Mouse (Mus musculus) liver, postnatal 0 days (tissue): ENCODE measurements at regions not wholly inside any gene's neighbourhood (a gene's known extent, or its start where the extent isn't known, plus 50 kb on each side); places are given as distances from the start of the nearest gene placed in this dataset.
A peak's percentile ranks its signal among the peaks of the same experiment; 100 is the strongest.

ENCODE experiments used
- ATAC-seq: fragments of 200-750 bp; cut with Nextera tagmentation; 2 replicates; pipeline ENCODE4 v1.8.0; 2017; ENCODE audit warnings: mild to moderate bottlenecking, moderate library complexity
- DNase-seq: peaks from one replicate; pipeline ENCODE4 v3.0.0-alpha.2; 2016
- H3K27ac ChIP-seq: fragments of 300-500 bp; sonication (generic); 2 replicates; pipeline ENCODE4 v1.5.1; 2014; ENCODE audit warnings: antibody characterized with exemption, moderate library complexity, mild to moderate bottlenecking, low read depth
- H3K27me3 ChIP-seq: fragments of 300-500 bp; sonication (generic); 2 replicates; pipeline ENCODE4 v1.6.1; 2014; ENCODE audit warnings: low read length, control low read depth, mixed read lengths; ENCODE audit not compliant: insufficient read depth
- H3K36me3 ChIP-seq: fragments of 300-500 bp; sonication (generic); replicated peaks from 2 replicates; pipeline ENCODE4 v1.6.1; 2014; ENCODE audit warnings: mild to moderate bottlenecking, control low read depth, low read length, moderate library complexity, mixed read lengths; ENCODE audit not compliant: insufficient read depth
- H3K4me1 ChIP-seq: fragments of 300-500 bp; sonication (generic); 2 replicates; pipeline ENCODE4 v1.6.1; 2014; ENCODE audit warnings: antibody characterized with exemption, mild to moderate bottlenecking, control low read depth; ENCODE audit not compliant: insufficient read depth
- H3K4me2 ChIP-seq: fragments of 300-500 bp; sonication (generic); 2 replicates; pipeline ENCODE4 v1.6.1; 2014; ENCODE audit warnings: low read depth, mild to moderate bottlenecking, low read length, moderate library complexity, mixed read lengths
- H3K4me3 ChIP-seq: fragments of 300-500 bp; sonication (generic); 2 replicates; pipeline ENCODE4 v1.5.1; 2014; ENCODE audit warnings: low read depth, low read length
- H3K9ac ChIP-seq: fragments of 300-500 bp; sonication (generic); replicated peaks from 2 replicates; pipeline ENCODE4 v1.6.1; 2014; ENCODE audit warnings: mild to moderate bottlenecking, moderate library complexity
- H3K9me3 ChIP-seq: fragments of 300-500 bp; sonication (generic); 2 replicates; pipeline ENCODE4 v1.6.1; 2016; ENCODE audit warnings: mild to moderate bottlenecking, control low read depth, low read length, mixed read lengths
- CTCF ChIP-seq: sonication (generic); IDR thresholded peaks from 2 replicates; pipeline ENCODE4 v1.5.1; 2016; ENCODE audit warnings: antibody characterized with exemption, low read depth
- EP300 ChIP-seq: IDR thresholded peaks from 2 replicates; pipeline ENCODE4 v1.6.1; 2016; ENCODE audit warnings: antibody characterized with exemption, low read depth, mild to moderate bottlenecking
- WGBS: fragments of 180-500 bp; shearing (Covaris S2); extraction: QIAGEN DNeasy Blood & Tissue Kit; methylation state at CpG from one replicate; pipeline ENCODE4 v1.1.7; 2014; ENCODE audit not compliant: insufficient replicate concordance; 5-methylcytosine and 5-hydroxymethylcytosine counted together

DNA sequence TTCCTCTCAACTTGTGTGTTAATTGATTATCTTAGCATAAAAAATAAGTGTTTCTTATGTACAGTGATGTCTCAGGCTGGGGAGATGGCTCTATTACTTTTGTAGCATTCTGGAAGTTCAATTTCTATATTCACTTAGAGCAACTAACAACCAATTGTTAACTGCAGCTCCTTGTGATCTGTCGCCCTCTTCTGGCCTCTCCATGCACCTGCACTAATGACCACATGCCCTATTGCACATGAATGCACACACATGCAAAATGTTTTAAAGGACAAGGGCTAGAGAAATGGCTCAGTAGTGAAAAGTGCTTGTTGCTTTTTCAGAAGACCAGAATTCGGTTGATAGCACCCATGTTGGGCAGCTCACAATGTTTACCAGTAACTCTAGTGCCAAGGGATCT lies 629.1 kb upstream of the Dpp10 start:
- H3K4me3 ChIP-seq: no peak overlapping the region
- DNase-seq: no peak
- WGBS: 23% methylated on average over 2 of the region's 2 CpGs

DNA sequence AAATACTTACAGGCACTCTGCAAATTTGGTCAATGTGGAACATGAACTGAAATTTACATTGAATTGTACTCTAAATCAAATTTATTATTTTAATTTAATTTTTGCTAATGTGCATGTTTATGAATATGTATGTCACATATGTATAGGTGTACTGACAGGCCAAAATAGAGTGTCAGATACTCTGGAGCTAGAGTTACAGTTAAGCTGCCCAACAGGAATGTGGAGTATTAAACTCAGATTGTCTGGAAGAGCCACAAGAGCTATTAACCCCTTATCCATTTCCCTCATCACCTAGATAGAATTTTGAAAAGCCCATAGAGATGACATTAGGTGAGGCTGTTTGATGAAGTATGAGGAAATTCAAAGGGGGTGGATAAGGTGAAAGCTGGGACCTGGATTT lies 607.5 kb upstream of the Dpp10 start:
- Histone ChIP-seq H3K9me3 (no peaks in the 10 kb centered on the region), H3K27me3 (no peaks in the 10 kb centered on the region), H3K27ac (no peak overlapping the region), H3K4me3 (no peak overlapping the region), H3K4me1 (no peaks in the 10 kb centered on the region), H3K4me2 (no peak overlapping the region), H3K36me3 (no peaks in the 10 kb centered on the region), H3K9ac (no peak overlapping the region)
- no peak for TF ChIP-seq CTCF
- no peak for TF ChIP-seq EP300
- ATAC-seq (no peak), DNase-seq (no peak)

More for the DNA sequence above, 629.1 kb upstream of the Dpp10 start:
- no peak overlapping the region for H3K27ac ChIP-seq
- no peaks in the 10 kb centered on the region for H3K27me3 ChIP-seq
- no peaks in the 10 kb centered on the region for H3K4me1 ChIP-seq
- no peaks in the 10 kb centered on the region for H3K36me3 ChIP-seq
- H3K9ac ChIP-seq: no peak overlapping the region
- no peaks in the 10 kb centered on the region for H3K9me3 ChIP-seq
- TF ChIP-seq CTCF (peak; percentile 49), EP300 (no peak)
- no peak for ATAC-seq
- no peak overlapping the region for H3K4me2 ChIP-seq

DNA sequence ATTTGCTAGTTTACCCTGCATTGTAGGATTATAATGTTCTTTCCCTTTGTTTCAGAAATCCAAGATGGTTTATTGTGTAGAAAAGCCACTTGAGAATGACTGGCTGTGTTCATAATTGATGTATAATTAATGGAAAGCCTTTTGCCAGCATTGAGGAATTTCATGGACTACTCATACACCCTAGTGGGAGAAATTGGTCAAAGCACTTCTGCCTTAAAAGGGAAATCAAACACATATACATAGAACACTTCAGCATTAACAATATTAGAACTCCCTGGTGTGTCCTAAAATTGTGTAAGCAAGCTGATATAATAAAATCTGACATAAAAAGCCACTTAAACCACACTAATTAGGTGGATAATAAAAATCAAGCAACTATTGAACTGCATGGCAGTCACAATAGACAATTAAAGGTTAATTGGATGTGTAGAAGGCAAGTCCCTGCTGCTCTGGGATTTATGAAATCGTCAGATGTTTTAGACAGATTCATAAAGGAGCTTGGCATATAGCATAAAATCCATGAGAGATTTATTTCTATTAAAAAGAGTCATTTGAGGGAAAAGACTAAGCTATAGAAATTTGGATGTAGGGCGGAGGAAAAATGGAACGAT lies 607.0 kb upstream of the Dpp10 start:
- 71% methylated on average over 3 of the region's 3 CpGs for WGBS
- Histone ChIP-seq H3K9ac (no peak overlapping the region), H3K9me3 (no peaks in the 10 kb centered on the region), H3K4me1 (no peaks in the 10 kb centered on the region), H3K27me3 (no peaks in the 10 kb centered on the region), H3K27ac (no peak overlapping the region), H3K4me3 (no peak overlapping the region), H3K4me2 (no peak overlapping the region), H3K36me3 (no peaks in the 10 kb centered on the region)
- TF ChIP-seq EP300 (no peak), CTCF (no peak)
- ATAC-seq (no peak), DNase-seq (no peak)

DNA sequence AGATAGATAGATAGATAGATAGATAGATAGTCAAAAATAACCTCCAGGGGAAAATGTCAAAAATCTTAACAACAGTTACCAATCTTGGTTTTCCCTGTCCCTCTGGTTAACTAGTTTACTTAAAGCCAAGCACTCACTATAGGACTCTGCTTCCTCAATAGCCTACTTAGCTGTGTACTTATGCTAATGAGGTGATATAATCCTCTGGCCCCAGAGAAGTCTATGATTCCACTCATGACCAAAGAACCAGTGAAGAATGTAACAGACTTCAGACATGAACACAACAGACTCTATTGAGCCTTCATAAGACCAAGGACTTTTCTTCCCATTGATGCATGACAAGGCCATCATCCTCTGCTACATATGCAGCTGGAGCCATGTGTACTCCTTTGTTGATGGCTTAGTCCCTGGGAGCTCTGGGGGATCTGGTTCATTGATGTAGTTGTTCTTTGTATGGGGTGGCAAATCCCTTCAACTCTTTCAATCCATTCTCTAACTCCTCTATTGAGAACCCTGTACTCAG lies 589.9 kb upstream of the Dpp10 start:
- Histone ChIP-seq H3K4me3 (no peak overlapping the region), H3K9ac (no peak overlapping the region), H3K27me3 (no peaks in the 10 kb centered on the region), H3K9me3 (no peaks in the 10 kb centered on the region), H3K4me2 (no peak overlapping the region), H3K27ac (no peak overlapping the region), H3K36me3 (no peaks in the 10 kb centered on the region), H3K4me1 (no peaks in the 10 kb centered on the region)
- TF ChIP-seq CTCF (no peak), EP300 (no peak)
- ATAC-seq: no peak
- no peak for DNase-seq

DNA sequence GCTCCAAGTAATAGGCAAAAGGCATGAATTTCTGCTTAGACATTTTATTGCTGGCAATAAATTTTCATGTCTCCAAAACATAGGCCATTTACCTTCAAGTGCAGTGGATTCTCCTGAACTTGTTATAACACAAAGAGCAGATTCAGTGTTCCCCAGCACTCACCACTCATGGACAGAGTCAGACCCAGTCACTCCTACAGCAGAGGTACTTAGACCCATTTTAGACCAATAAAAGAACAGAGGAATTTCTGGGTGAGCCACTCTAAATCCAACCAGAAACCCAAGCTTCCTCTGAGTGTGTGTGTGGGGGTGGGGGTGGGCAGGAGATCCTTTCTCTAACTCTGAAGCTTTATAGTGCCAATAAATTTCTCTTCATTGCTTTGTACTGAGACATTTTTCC lies 584.7 kb upstream of the Dpp10 start:
- no peaks in the 10 kb centered on the region for H3K36me3 ChIP-seq
- ATAC-seq (no peak), DNase-seq (no peak)
- no peaks in the 10 kb centered on the region for H3K27me3 ChIP-seq
- H3K4me2 ChIP-seq: no peak overlapping the region
- H3K9ac ChIP-seq: no peak overlapping the region
- no peak overlapping the region for H3K27ac ChIP-seq
- H3K4me1 ChIP-seq: no peaks in the 10 kb centered on the region
- H3K4me3 ChIP-seq: no peak overlapping the region
- no peak for TF ChIP-seq CTCF
- no peak for TF ChIP-seq EP300
- no peaks in the 10 kb centered on the region for H3K9me3 ChIP-seq

DNA sequence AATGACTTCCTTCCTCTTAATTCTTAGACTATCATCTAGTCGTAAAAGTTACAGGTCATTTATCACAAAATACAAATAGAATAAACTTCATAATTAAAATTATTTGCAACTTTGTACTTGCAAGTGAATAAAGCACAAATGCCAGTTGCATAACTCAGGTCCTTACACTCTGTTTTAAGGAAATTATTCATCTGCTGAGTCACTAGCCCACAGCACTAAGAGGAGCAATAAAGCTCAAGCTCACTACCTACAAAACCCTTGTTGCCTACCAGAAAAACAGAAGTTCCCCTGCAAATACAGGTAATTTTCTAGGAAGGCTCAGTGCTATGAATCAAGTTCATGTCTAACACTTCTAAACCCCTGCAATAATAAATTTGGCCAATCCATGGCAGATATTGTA lies 539.3 kb upstream of the Dpp10 start:
- TF ChIP-seq EP300 (no peak), CTCF (no peak)

More for the DNA sequence above, 539.3 kb upstream of the Dpp10 start:
- no peak for ATAC-seq
- Histone ChIP-seq H3K9ac (no peak overlapping the region), H3K4me3 (no peak overlapping the region), H3K36me3 (no peaks in the 10 kb centered on the region), H3K9me3 (no peaks in the 10 kb centered on the region), H3K4me2 (no peak overlapping the region), H3K27me3 (no peaks in the 10 kb centered on the region), H3K4me1 (no peaks in the 10 kb centered on the region), H3K27ac (no peak overlapping the region)
- DNase-seq: no peak
- 76% methylated on average over 1 of the region's 1 CpGs for WGBS
